Mouse (Mus musculus) heart, embryonic 15.5 days (tissue): ENCODE measurements at regions not wholly inside any gene's neighbourhood (a gene's known extent, or its start where the extent isn't known, plus 50 kb on each side); places are given as distances from the start of the nearest gene placed in this dataset.
A peak's percentile ranks its signal among the peaks of the same experiment; 100 is the strongest.

Source experiments
- ATAC-seq: fragments of 200-750 bp; cut with Nextera tagmentation; replicated peaks from 2 replicates; pipeline ENCODE4 v1.8.0; 2017; ENCODE audit warnings: low read depth, moderate TSS enrichment; ENCODE audit not compliant: insufficient number of reproducible peaks, insufficient read depth, low FRiP score
- H3K27ac ChIP-seq: fragments of 300-500 bp; sonication (generic); 2 replicates; pipeline ENCODE4 v1.5.1; 2015; ENCODE audit warnings: mild to moderate bottlenecking, inconsistent platforms
- H3K27me3 ChIP-seq: fragments of 300-500 bp; sonication (generic); 2 replicates; pipeline ENCODE4 v1.6.1; 2015; ENCODE audit warnings: inconsistent platforms
- H3K36me3 ChIP-seq: fragments of 300-500 bp; sonication (generic); 2 replicates; pipeline ENCODE4 v1.6.1; 2015; ENCODE audit warnings: mild to moderate bottlenecking, inconsistent platforms
- H3K4me1 ChIP-seq: fragments of 300-500 bp; sonication (generic); replicated peaks from 2 replicates; pipeline ENCODE4 v1.6.1; 2015; ENCODE audit warnings: inconsistent platforms
- H3K4me2 ChIP-seq: fragments of 300-500 bp; sonication (generic); 2 replicates; pipeline ENCODE4 v1.6.1; 2015; ENCODE audit warnings: inconsistent platforms, mild to moderate bottlenecking, moderate library complexity
- H3K4me3 ChIP-seq: fragments of 300-500 bp; sonication (generic); 2 replicates; pipeline ENCODE4 v1.5.1; 2015; ENCODE audit warnings: mild to moderate bottlenecking, inconsistent platforms
- H3K9ac ChIP-seq: fragments of 300-500 bp; sonication (generic); 2 replicates; pipeline ENCODE4 v1.6.1; 2015; ENCODE audit warnings: mild to moderate bottlenecking, inconsistent platforms
- H3K9me3 ChIP-seq: fragments of 300-500 bp; sonication (generic); replicated peaks from 2 replicates; pipeline ENCODE4 v1.6.1; 2016; ENCODE audit warnings: inconsistent platforms
- WGBS: fragments of 180-500 bp; shearing (Covaris S2); methylation state at CpG from one replicate; pipeline ENCODE4 v1.1.7; 2015; ENCODE audit warnings: mixed read lengths; 5-methylcytosine and 5-hydroxymethylcytosine counted together

DNA sequence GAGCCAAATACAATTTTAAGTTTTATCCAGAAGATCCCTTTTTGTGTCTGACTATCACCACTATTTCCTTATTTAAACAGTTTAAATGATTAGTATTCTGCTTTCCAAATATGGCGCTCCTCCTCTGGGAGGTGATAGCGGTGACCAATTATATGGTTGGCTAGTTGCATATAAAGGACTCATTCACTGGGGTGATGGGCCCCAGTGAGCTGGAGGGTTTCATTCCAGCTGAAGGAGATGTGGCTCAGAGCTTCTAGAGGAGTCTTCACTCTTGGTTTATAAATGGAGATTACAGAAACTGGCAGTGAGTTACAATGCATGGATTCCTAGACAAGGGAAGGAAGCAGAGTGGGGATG is 50.7 kb upstream of the Gm7361 start:
- WGBS, result 78% methylated on average over 2 of the region's 2 CpGs
- no peak overlapping the region for H3K4me2 ChIP-seq
- H3K27me3 ChIP-seq, result no peaks in the 10 kb centered on the region
- no peak overlapping the region for H3K4me3 ChIP-seq
- H3K36me3 ChIP-seq, result no peaks in the 10 kb centered on the region
- H3K27ac ChIP-seq, result no peak overlapping the region
- no peaks in the 10 kb centered on the region for H3K9me3 ChIP-seq
- ATAC-seq, result no peak
- no peaks in the 10 kb centered on the region for H3K4me1 ChIP-seq
- no peak overlapping the region for H3K9ac ChIP-seq

DNA sequence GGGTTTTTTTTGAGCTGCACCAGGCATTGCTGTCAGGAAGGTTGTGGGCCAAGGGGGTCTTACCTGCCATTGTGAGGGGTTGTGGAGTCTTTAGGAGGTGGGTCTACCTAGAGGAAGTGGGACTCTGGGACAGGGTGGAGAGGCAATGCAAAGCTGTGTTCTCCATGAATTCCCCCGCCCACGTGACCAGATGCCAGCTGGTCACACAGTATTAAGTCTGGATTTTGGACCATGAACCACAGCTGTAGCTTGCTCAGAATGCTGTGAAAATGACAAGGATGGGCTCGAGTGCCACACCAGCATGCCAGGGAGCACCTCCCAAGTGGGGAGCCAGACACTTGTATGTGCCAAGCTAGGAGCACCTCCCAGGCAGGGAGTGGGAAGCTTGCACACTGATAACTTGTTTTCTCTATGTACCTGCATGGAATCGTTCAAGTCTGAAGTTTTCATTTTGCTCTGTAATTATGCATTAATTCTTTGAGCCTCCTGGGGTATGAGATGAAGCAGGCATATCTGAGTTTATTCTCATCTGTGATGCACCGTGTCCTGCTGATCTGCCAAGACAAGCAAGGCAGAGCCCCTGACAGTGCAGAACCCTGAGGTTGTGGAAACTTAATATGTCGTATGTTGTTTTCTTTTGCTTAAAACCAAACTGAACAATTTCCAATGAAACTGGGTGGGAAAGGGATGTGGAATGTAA is 51.3 kb upstream of the Gm7361 start:
- Histone ChIP-seq H3K36me3 (no peaks in the 10 kb centered on the region), H3K9ac (no peak overlapping the region), H3K27me3 (no peaks in the 10 kb centered on the region), H3K4me1 (no peaks in the 10 kb centered on the region), H3K9me3 (no peaks in the 10 kb centered on the region), H3K27ac (no peak overlapping the region), H3K4me3 (no peak overlapping the region), H3K4me2 (no peak overlapping the region)
- ATAC-seq, result no peak
- 71% methylated on average over 6 of the region's 6 CpGs for WGBS

DNA sequence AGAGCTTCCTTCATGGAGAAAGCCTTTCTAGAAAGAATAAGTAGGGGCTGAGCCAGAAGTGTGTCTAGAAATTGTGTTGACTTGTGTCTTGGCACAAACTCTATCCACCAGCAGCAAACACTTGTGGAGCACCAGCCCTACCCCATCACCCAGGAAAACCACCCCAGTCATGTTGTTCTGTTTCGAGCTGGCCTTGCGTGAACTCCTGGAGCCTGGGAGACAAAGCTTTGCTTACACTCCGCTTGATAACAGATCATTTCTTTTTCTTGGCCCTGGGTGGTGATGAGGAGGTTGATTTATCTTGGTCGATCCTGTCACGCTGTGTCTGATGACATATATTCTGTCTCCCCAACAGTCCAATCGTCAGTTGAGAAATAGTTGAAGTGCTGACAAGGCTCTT is 55.0 kb upstream of the Gm7361 start:
- no peak overlapping the region for H3K4me2 ChIP-seq
- H3K9ac ChIP-seq, result no peak overlapping the region
- no peaks in the 10 kb centered on the region for H3K9me3 ChIP-seq
- 74% methylated on average over 6 of the region's 6 CpGs for WGBS
- no peaks in the 10 kb centered on the region for H3K27me3 ChIP-seq
- H3K4me1 ChIP-seq, result no peaks in the 10 kb centered on the region
- ATAC-seq, result no peak
- no peak overlapping the region for H3K27ac ChIP-seq
- H3K4me3 ChIP-seq, result no peak overlapping the region
- no peaks in the 10 kb centered on the region for H3K36me3 ChIP-seq

DNA sequence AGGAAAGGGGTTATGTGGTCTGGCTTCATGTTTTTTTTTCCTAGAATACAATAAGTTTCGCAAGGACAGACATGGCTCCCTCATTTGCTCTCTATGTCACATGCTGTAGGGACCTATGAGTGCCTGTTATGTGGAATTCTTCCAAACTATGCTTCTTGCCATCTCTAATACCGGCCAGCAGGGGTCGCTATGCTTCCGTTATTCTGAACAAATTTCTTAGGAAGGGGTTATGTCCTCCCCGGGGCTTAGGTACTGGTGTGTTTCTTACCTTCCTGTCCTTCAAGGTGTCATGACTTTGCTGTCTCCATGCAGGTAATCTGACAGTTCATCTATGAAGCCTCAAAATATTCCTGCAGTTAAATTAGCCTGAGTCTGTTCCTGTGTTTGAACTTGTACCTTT is 68.1 kb upstream of the Gm7361 start:
- Histone ChIP-seq H3K4me1 (no peaks in the 10 kb centered on the region), H3K27me3 (no peaks in the 10 kb centered on the region), H3K36me3 (no peaks in the 10 kb centered on the region), H3K9ac (no peak overlapping the region), H3K4me2 (no peak overlapping the region), H3K4me3 (no peak overlapping the region), H3K9me3 (no peaks in the 10 kb centered on the region), H3K27ac (no peak overlapping the region)
- WGBS, result 12% methylated on average over 5 of the region's 5 CpGs
- no peak for ATAC-seq

DNA sequence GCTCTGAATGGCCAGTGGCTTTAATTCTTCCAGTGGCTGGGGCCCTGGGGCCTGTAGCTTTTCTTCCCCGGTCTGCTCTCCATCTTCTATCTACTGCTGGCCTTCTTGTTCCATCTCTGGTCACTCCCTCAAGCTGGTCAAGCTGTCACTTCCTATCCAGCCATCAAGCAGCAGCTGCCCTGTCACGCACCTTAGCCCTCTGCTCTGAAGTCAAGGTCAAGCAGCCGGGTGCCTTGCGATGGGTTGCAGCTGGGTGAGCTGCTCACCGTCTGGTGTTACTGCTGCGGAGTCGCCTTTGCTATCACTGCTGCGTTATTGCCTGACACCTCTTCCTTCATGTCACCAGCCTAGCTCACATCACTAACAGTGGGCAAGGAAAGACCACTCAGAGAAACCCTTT is 66.0 kb upstream of the Gm10220 start:
- Histone ChIP-seq H3K4me2 (no peak overlapping the region), H3K36me3 (no peaks in the 10 kb centered on the region), H3K9me3 (no peaks in the 10 kb centered on the region), H3K9ac (no peak overlapping the region), H3K4me3 (no peak overlapping the region), H3K27ac (no peak overlapping the region), H3K4me1 (no peaks in the 10 kb centered on the region), H3K27me3 (no peaks in the 10 kb centered on the region)
- WGBS, result 42% methylated on average over 8 of the region's 8 CpGs
- ATAC-seq, result no peak

DNA sequence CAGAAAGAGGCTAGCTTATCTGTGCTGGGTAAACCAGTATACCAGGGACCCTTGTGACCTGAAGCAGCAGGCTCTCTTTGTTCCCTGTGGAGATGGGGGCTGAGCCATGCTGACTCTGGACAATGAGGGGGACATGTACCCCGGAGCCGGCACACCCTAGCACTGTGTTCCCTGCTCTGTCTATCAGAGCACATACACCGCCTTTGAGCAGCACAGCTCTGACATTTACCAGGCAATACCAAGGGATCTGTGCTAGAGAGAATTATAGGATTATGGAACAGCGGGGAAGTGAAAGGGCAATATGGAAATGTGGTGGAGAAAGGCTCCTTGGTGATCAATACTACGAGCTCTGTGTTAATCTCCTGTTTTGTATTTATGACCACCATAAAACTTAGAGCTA is 64.2 kb upstream of the Gm10220 start:
- ATAC-seq, result 0 out of 2 replicates have a peak, but pooled peaks have one; percentile 22
- no peak overlapping the region for H3K4me3 ChIP-seq
- no peak overlapping the region for H3K27ac ChIP-seq
- H3K9ac ChIP-seq, result no peak overlapping the region
- no peaks in the 10 kb centered on the region for H3K4me1 ChIP-seq
- no peak overlapping the region for H3K4me2 ChIP-seq
- H3K9me3 ChIP-seq, result no peaks in the 10 kb centered on the region
- 30% methylated on average over 5 of the region's 5 CpGs for WGBS
- H3K27me3 ChIP-seq, result no peaks in the 10 kb centered on the region
- H3K36me3 ChIP-seq, result no peaks in the 10 kb centered on the region

DNA sequence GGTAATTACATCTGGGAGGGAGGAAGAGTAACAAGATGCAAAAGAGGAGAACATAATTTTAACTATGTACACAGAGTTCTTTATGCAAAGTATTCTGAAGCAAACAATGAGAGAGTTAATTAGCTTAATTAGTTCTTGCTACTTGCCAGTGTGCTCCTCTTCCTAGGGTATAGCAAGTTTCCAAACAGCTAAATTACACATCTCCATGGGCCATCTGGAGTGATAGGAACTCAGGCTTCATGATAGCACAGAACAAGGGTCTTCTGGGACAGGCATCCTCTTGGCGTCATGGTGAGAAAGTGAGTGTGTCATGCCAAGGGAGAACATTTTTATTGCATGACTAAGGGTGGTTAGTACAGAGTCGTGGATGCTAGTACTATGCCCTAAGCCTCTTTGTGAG is 54.8 kb upstream of the Gm10220 start:
- H3K9ac ChIP-seq, result no peak overlapping the region
- no peak for ATAC-seq
- H3K36me3 ChIP-seq, result no peaks in the 10 kb centered on the region
- H3K27ac ChIP-seq, result no peak overlapping the region
- H3K9me3 ChIP-seq, result no peaks in the 10 kb centered on the region
- H3K4me2 ChIP-seq, result no peak overlapping the region
- no peaks in the 10 kb centered on the region for H3K27me3 ChIP-seq
- no peak overlapping the region for H3K4me3 ChIP-seq
- 62% methylated on average over 2 of the region's 2 CpGs for WGBS
- H3K4me1 ChIP-seq, result no peaks in the 10 kb centered on the region

DNA sequence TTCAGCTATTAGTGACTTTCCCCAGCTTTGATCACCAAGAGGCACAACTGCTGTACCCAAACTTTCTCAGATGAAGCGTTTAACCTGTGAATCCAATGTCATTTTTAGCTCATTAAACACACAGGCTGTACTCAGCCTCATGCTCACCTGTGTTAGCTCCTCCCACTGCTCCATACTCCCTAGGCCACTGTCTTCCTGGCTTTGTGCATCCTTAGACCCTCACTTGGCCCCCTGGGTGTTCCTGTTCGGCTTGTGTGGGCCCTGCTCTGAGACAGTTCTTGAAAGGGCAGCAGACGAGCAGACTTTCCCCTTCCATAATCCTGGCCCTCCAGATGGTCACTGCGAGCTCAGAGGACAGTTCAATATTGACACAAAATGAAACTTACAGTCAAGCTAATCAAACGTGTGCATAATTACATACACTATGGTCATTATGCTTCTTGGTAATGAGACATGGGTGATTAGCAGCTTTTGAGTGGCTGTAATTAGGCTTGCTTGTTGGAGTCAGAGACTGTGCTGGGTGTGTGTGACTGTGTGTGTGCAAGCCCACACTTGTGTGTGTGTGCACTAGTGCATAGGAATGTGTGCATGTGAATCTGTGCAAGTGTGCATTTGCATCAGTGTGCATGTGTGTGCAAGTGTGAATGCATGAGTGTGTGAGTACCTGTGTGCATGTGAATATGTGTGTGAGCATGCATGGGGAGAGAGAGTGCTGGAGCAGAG is 50.6 kb upstream of the Gm10220 start:
- no peak for ATAC-seq
- no peaks in the 10 kb centered on the region for H3K4me1 ChIP-seq
- H3K4me2 ChIP-seq, result no peak overlapping the region
- WGBS, result 77% methylated on average over 5 of the region's 5 CpGs
- H3K9me3 ChIP-seq, result no peaks in the 10 kb centered on the region
- no peak overlapping the region for H3K4me3 ChIP-seq
- no peaks in the 10 kb centered on the region for H3K36me3 ChIP-seq
- H3K27me3 ChIP-seq, result no peaks in the 10 kb centered on the region
- H3K9ac ChIP-seq, result no peak overlapping the region
- H3K27ac ChIP-seq, result no peak overlapping the region

GRCm38 (mm10) chr5:26170717-26171500 is 49.7 kb upstream of the Gm10220 start:
- Histone ChIP-seq H3K9me3 (no peaks in the 10 kb centered on the region), H3K27ac (no peak overlapping the region), H3K4me2 (no peak overlapping the region), H3K9ac (no peak overlapping the region), H3K27me3 (no peaks in the 10 kb centered on the region), H3K4me1 (no peaks in the 10 kb centered on the region), H3K36me3 (no peaks in the 10 kb centered on the region), H3K4me3 (no peak overlapping the region)
- 77% methylated on average over 4 of the region's 4 CpGs for WGBS
- ATAC-seq, result no peak
